Mouse (Mus musculus): Measurements from ENCODE around the gene Tbcel.

GRCm38 (mm10) chr9:42401486-42401885 is 106.1 kb downstream of the Tbcel start:
- TF ChIP-seq POLR2AphosphoS5 (IDR thresholded peaks at IDR 0.05; ENCODE audit: borderline replicate concordance, low read depth, low read length) (no peak), CTCF (IDR thresholded peaks at IDR 0.05 in 2 of 3, conservative IDR thresholded peaks at IDR 0.05 in 1 of 3; ENCODE audit: control insufficient read depth in 1 of 3, insufficient read depth in 1 of 3, low read depth in 2 of 3, low read length in 3 of 3, poor library complexity in 1 of 3, severe bottlenecking in 1 of 3) (no peak), TAL1 (IDR thresholded peaks at IDR 0.05; ENCODE audit: low read length) (no peak), BHLHE40 (IDR thresholded peaks at IDR 0.05; ENCODE audit: borderline replicate concordance, low read depth, low read length) (no peak), ZMIZ1 (IDR thresholded peaks at IDR 0.05; ENCODE audit: low read depth, low read length) (no peak), POLR2A (IDR thresholded peaks at IDR 0.05; ENCODE audit: control insufficient read depth in 1 of 2, insufficient read depth in 1 of 2, low read depth in 1 of 2, low read length in 2 of 2, poor library complexity in 1 of 2) (no peak), MAZ (IDR thresholded peaks at IDR 0.05; ENCODE audit: low read depth, low read length) (no peak), SIN3A (IDR thresholded peaks at IDR 0.05; ENCODE audit: low read length) (no peak), ZKSCAN1 (IDR thresholded peaks at IDR 0.05; ENCODE audit: low read depth, low read length) (no peak), GATA1 (IDR thresholded peaks at IDR 0.05; ENCODE audit: low read depth, low read length) (no peak), MXI1 (IDR thresholded peaks at IDR 0.05; ENCODE audit: low read depth, low read length) (no peak), TBP (IDR thresholded peaks at IDR 0.05; ENCODE audit: low read depth, low read length) (no peak), ZNF384 (IDR thresholded peaks at IDR 0.05; ENCODE audit: low read depth, low read length) (no peak), NELFE (IDR thresholded peaks at IDR 0.05; ENCODE audit: low read depth, low read length) (no peak)

Data from MEL (cell line).